Mouse (Mus musculus) liver, embryonic 15.5 days (tissue): Measurements from ENCODE around the gene Pfdn2. TPM values are rescaled to one million over a fixed set of nuclear protein-coding genes. Genes with fewer than 3 reads are reported as not detected.
"Not testable (repeated sequence)": the region's sequence is repeated elsewhere in the genome, so short reads cannot be mapped to it uniquely, and the experiment has no call there.

Experiments used
- ATAC-seq: fragments of 200-750 bp; cut with Nextera tagmentation; 2 replicates; pipeline ENCODE4 v1.8.0; 2017; ENCODE audit warnings: moderate number of reproducible peaks, mild to moderate bottlenecking, moderate library complexity; ENCODE audit not compliant: insufficient read depth
- H3K27ac ChIP-seq: fragments of 300-500 bp; sonication (generic); replicated peaks from 2 replicates; pipeline ENCODE4 v1.5.1; 2015; ENCODE audit warnings: mild to moderate bottlenecking, inconsistent platforms
- H3K27me3 ChIP-seq: fragments of 300-500 bp; sonication (generic); 2 replicates; pipeline ENCODE4 v1.6.1; 2015; ENCODE audit warnings: mild to moderate bottlenecking, inconsistent platforms
- H3K36me3 ChIP-seq: fragments of 300-500 bp; sonication (generic); replicated peaks from 2 replicates; pipeline ENCODE4 v1.6.1; 2015; ENCODE audit warnings: moderate library complexity, mild to moderate bottlenecking, inconsistent platforms
- H3K4me1 ChIP-seq: fragments of 300-500 bp; sonication (generic); replicated peaks from 2 replicates; pipeline ENCODE4 v1.6.1; 2015; ENCODE audit warnings: inconsistent platforms
- H3K4me2 ChIP-seq: fragments of 300-500 bp; sonication (generic); 2 replicates; pipeline ENCODE4 v1.6.1; 2015; ENCODE audit warnings: moderate library complexity, mild to moderate bottlenecking, inconsistent platforms
- H3K4me3 ChIP-seq: fragments of 300-500 bp; sonication (generic); replicated peaks from 2 replicates; pipeline ENCODE4 v1.5.1; 2015; ENCODE audit warnings: mild to moderate bottlenecking, inconsistent platforms
- H3K9ac ChIP-seq: fragments of 300-500 bp; sonication (generic); 2 replicates; pipeline ENCODE4 v1.6.1; 2015; ENCODE audit warnings: moderate library complexity, mild to moderate bottlenecking, inconsistent platforms
- H3K9me3 ChIP-seq: fragments of 300-500 bp; sonication (generic); replicated peaks from 2 replicates; pipeline ENCODE4 v1.6.1; 2016; ENCODE audit warnings: inconsistent platforms
- WGBS: fragments of 180-500 bp; shearing (Covaris S2); methylation state at CpG from one replicate; pipeline ENCODE4 v1.1.7; 2015; ENCODE audit warnings: mixed read lengths; ENCODE audit not compliant: insufficient replicate concordance; 5-methylcytosine and 5-hydroxymethylcytosine counted together
- polyA plus RNA-seq: library from polyadenylated mRNA; unstranded; fragments of >200 nt; fragmentation: Nextera tagmentation; extraction: Ambion mirVana; gene quantifications from 2 replicates; pipeline ENCODE4 v1.2.1, GENCODE M21; 2015

Gene Pfdn2
- polyA plus RNA-seq = 32.8 and 37.5 TPM in 2 replicates

- peak; percentile 87 for ATAC-seq
- Histone ChIP-seq H3K9ac (peak within 1 kb of the TSS; percentile 79), H3K4me3 (peak within 1 kb of the TSS; percentile 90), H3K4me2 (peak within 1 kb of the TSS; percentile 84), H3K9me3 (no peaks in the 10 kb centered on the region), H3K27me3 (no peaks in the 10 kb centered on the region), H3K36me3 (peaks cover 32% of the 10 kb centered on the region), H3K4me1 (peaks cover 29% of the 10 kb centered on the region), H3K27ac (peak within 1 kb of the TSS; percentile 77)
- WGBS = 1% methylated on average over 53 of the region's 53 CpGs
These were observed at the start of gene Pfdn2, which contains the start of gene Nit1 for GRCm38 (mm10) chr1:171345225-171346094. TSS of gene Pfdn2 (plus strand) at chr1:171345670. TSS of gene Nit1 (minus strand) at chr1:171345646.

DNA sequence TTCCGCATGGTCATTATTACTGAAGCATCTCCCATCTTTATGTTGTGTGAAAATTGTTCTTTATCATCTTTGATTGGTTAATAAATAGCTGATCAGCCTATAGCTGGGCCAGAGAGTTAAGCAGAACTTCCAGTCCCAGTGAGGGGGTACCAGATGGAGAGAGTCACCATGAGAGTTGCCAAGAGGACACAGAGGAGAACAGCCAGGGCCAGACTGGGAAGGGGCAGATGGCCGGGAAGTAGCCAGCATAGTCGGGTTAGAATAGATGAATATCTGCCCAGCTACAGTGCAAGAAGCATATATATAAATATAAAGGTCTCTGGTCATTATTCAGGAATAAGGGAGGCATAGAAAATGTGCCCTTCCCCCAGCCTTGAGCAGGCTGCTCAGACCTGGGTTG is 47.2 kb upstream of the Pfdn2 start:
- Histone ChIP-seq H3K4me2 (no peak overlapping the region), H3K9me3 (no peaks in the 10 kb centered on the region), H3K4me3 (no peak overlapping the region), H3K4me1 (peaks cover 10% of the 10 kb centered on the region), H3K9ac (no peak overlapping the region), H3K27me3 (peaks cover 52% of the 10 kb centered on the region), H3K27ac (no peak overlapping the region), H3K36me3 (no peaks in the 10 kb centered on the region)
- WGBS = 52% methylated on average over 3 of the region's 3 CpGs
- no peak for ATAC-seq

- H3K4me3 ChIP-seq, H3K36me3 ChIP-seq, H3K9ac ChIP-seq, ATAC-seq, H3K4me2 ChIP-seq, H3K4me1 ChIP-seq, H3K27ac ChIP-seq, H3K9me3 ChIP-seq: not testable (repeated sequence)
- WGBS = 57% methylated on average over 5 of the region's 5 CpGs
- H3K27me3 ChIP-seq = peaks cover 28% of the 10 kb centered on the region
These were observed 39.3 kb upstream of the Pfdn2 start for GRCm38 (mm10) chr1:171306157-171306556.

GRCm38 (mm10) chr1:171309321-171309720 is 36.1 kb upstream of the Pfdn2 start:
- H3K27ac ChIP-seq = no peak overlapping the region
- no peaks in the 10 kb centered on the region for H3K36me3 ChIP-seq
- no peaks in the 10 kb centered on the region for H3K9me3 ChIP-seq
- WGBS = 42% methylated on average over 2 of the region's 2 CpGs
- H3K4me2 ChIP-seq = no peak overlapping the region
- H3K4me1 ChIP-seq = no peaks in the 10 kb centered on the region
- H3K27me3 ChIP-seq = peaks cover 25% of the 10 kb centered on the region
- no peak overlapping the region for H3K9ac ChIP-seq
- ATAC-seq = no peak
- H3K4me3 ChIP-seq = no peak overlapping the region

DNA sequence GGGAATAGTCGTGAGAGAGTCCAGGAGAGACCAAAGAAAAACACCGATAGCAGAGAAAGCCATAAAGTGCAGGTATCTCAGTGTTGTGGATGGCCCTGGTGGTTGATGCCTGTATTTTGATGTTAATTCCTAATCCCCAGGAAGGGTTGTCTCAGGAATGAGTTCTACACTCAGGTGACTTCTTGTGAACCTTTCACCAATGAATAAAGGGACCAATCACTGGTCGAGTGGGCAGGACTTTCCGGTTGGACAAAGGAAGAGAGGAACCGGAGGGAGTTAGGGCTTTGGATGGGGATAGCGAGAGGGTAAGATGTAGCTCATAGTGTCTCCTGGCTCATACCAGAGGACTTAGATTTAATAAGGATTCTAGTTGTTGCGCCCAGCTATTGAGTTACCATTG is 25.7 kb upstream of the Pfdn2 start:
- Histone ChIP-seq H3K27me3 (peaks cover 8% of the 10 kb centered on the region), H3K4me1 (peaks cover 8% of the 10 kb centered on the region; the same call in 1 of the 2 replicates), H3K4me3 (no peak overlapping the region), H3K36me3 (no peaks in the 10 kb centered on the region), H3K27ac (no peak overlapping the region), H3K9me3 (no peaks in the 10 kb centered on the region), H3K9ac (no peak overlapping the region), H3K4me2 (peak overlapping the region; percentile 13; the same call in 1 of the 2 replicates)
- no peak for ATAC-seq
- WGBS = 33% methylated on average over 7 of the region's 7 CpGs

DNA sequence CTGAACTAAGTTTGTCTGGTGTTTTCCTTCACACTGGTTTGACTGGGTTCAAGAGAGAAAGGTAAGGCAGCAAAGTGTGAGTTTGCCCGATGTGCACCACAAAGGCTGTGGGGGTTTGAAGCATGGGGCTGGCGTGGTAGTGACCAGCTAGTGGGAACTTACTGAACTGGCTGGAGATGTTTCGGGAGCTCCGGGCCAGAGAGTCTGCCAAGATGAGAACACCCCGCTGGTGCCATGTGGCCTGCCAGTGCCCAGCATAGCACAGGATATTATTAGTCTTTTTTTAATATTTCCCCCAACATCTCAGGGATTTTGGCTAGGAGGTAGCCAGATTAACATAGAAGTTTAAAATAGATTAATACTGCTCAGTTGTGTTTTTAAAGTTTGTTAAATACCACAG is 25.3 kb upstream of the Pfdn2 start:
- ATAC-seq = no peak
- Histone ChIP-seq H3K9ac (no peak overlapping the region), H3K27ac (no peak overlapping the region), H3K36me3 (no peaks in the 10 kb centered on the region), H3K4me2 (peak overlapping the region; percentile 13; the same call in 1 of the 2 replicates), H3K4me1 (peaks cover 8% of the 10 kb centered on the region; the same call in 1 of the 2 replicates), H3K4me3 (no peak overlapping the region), H3K27me3 (peaks cover 8% of the 10 kb centered on the region), H3K9me3 (no peaks in the 10 kb centered on the region)
- 41% methylated on average over 5 of the region's 5 CpGs for WGBS

- Histone ChIP-seq H3K27ac (no peak overlapping the region), H3K4me1 (peaks cover 18% of the 10 kb centered on the region), H3K36me3 (peaks cover 5% of the 10 kb centered on the region; the same call in 1 of the 2 replicates), H3K9ac (no peak overlapping the region), H3K4me2 (no peak overlapping the region), H3K9me3 (no peaks in the 10 kb centered on the region), H3K4me3 (no peak overlapping the region), H3K27me3 (peaks cover 8% of the 10 kb centered on the region)
- no peak for ATAC-seq
These were observed 24.1 kb upstream of the Pfdn2 start for GRCm38 (mm10) chr1:171321415-171321814.

DNA sequence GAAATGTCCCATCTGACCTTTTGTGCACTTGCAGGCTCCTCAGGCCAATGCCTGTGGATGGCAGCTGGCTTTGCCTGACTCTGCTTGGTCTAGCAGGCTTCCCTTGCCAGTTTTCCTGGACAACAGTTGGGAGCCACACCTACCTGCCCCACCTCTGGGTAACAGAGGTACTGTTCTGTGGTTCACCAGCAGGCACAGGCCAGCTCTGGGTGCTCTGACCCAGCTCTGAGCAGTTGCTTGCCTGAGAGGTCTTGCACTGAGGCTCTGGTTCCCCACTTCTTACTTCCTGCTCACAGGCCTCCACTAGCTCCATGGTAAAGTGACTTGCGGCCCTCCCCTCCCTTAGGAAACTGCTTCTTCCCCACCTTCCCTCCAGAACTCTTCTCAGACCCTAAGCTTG is 23.5 kb upstream of the Pfdn2 start:
- no peak overlapping the region for H3K4me3 ChIP-seq

GRCm38 (mm10) chr1:171325571-171325970 is 19.9 kb upstream of the Pfdn2 start:
- no peak overlapping the region for H3K4me2 ChIP-seq
- H3K4me1 ChIP-seq = peaks cover 47% of the 10 kb centered on the region
- H3K36me3 ChIP-seq = peaks cover 6% of the 10 kb centered on the region; the same call in 1 of the 2 replicates
- no peak overlapping the region for H3K4me3 ChIP-seq
- 77% methylated on average over 2 of the region's 2 CpGs for WGBS
- H3K27ac ChIP-seq = no peak overlapping the region
- H3K27me3 ChIP-seq = no peaks in the 10 kb centered on the region
- no peak overlapping the region for H3K9ac ChIP-seq
- H3K9me3 ChIP-seq = no peaks in the 10 kb centered on the region
- no peak for ATAC-seq

More for the DNA sequence above, 23.5 kb upstream of the Pfdn2 start:
- Histone ChIP-seq H3K27me3 (peaks cover 8% of the 10 kb centered on the region), H3K36me3 (peaks cover 6% of the 10 kb centered on the region; the same call in 1 of the 2 replicates), H3K4me2 (no peak overlapping the region), H3K9me3 (no peaks in the 10 kb centered on the region), H3K27ac (peak overlapping the region; percentile 0; the same call in 1 of the 2 replicates), H3K9ac (no peak overlapping the region), H3K4me1 (peaks cover 22% of the 10 kb centered on the region)
- 37% methylated on average over 1 of the region's 1 CpGs for WGBS
- ATAC-seq = 0 out of 2 replicates have a peak, but pooled peaks have one; percentile 25

- ATAC-seq, H3K36me3 ChIP-seq, H3K4me2 ChIP-seq, H3K9me3 ChIP-seq, H3K27ac ChIP-seq, H3K4me3 ChIP-seq, H3K9ac ChIP-seq, H3K27me3 ChIP-seq: not testable (repeated sequence)
- 41% methylated on average over 4 of the region's 4 CpGs for WGBS
- H3K4me1 ChIP-seq = peaks cover 55% of the 10 kb centered on the region
These were observed 18.9 kb upstream of the Pfdn2 start for GRCm38 (mm10) chr1:171326588-171326987.

DNA sequence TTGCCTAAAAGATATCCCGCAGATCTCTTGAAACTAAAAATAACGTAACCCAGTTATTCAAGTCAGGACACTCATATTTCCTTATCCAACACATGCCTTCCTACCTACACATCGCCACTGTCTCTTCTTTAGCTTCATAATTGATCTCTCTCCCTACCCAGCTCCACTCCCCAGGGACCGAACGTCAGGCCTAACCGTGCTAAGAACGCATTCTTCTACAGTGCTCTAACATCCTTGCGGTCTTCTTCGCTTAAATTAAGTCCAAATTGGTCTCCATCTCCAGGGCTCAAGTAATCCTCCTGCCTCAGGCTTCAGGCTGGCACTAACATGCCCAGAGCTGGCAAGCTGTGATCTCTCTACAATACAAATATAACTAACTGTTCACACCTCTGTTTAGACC is 17.2 kb upstream of the Pfdn2 start:
- no peaks in the 10 kb centered on the region for H3K9me3 ChIP-seq
- H3K4me2 ChIP-seq = peak overlapping the region; percentile 78
- peaks cover 48% of the 10 kb centered on the region for H3K4me1 ChIP-seq
- peak overlapping the region; percentile 85 for H3K9ac ChIP-seq
- H3K36me3 ChIP-seq = peaks cover 6% of the 10 kb centered on the region; the same call in 1 of the 2 replicates
- peak overlapping the region; percentile 93 for H3K4me3 ChIP-seq
- H3K27ac ChIP-seq = peak overlapping the region; percentile 98
- no peaks in the 10 kb centered on the region for H3K27me3 ChIP-seq
- ATAC-seq = no peak
- WGBS = 24% methylated on average over 9 of the region's 9 CpGs
